Mouse (Mus musculus): ENCODE data around the gene Pbx1.

GRCm38 (mm10) chr1:168364325-168364724, 67.7 kb downstream of the Pbx1 start:
- TF ChIP-seq CTCF (IDR thresholded peaks at IDR 0.05; ENCODE audit: low read depth): no peak
- TF ChIP-seq EP300 (optimal IDR thresholded peaks at IDR 0.05): no peak
